In genomic region chr19:57309980-57310379, GRCm38 (mm10) we compare ENCODE assay signal across 17 mouse cellular contexts.
"Had no signal": no experiment of that assay in that cellular context is flagged by ENCODE, and none has a peak within 500 bp of the region (broad histone marks: within the 10 kb centered on the region; RNA-seq: fewer than 3 reads in every experiment).

No protein-coding gene starts in this region.

- H3K9ac ChIP-seq: lung, embryonic 15.5 days; midbrain, embryonic 13.5 days; midbrain, embryonic 15.5 days; neural tube, embryonic 12.5 days; stomach, embryonic 15.5 days had no signal

- H3K4me2 ChIP-seq: lung, embryonic 15.5 days; midbrain, embryonic 11.5 days; midbrain, embryonic 13.5 days; midbrain, embryonic 15.5 days; neural tube, embryonic 12.5 days; stomach, embryonic 15.5 days had no signal

- DNase-seq: lung, adult 2 months; lung, postnatal 14 days; lung, postnatal 36 days; right cerebral cortex, postnatal 14 days; thymus, adult 2 months; thymus, postnatal 25 days; thymus, postnatal 4 days had no signal

- H3K9me3 ChIP-seq: lung, embryonic 15.5 days; megakaryocyte, embryonic 14.5 days; midbrain, embryonic 13.5 days; midbrain, embryonic 15.5 days; neural tube, embryonic 12.5 days; stomach, embryonic 15.5 days had no signal

- H3K4me3 ChIP-seq: lung, embryonic 15.5 days; megakaryocyte, embryonic 14.5 days; midbrain, embryonic 13.5 days; midbrain, embryonic 15.5 days; neural tube, embryonic 12.5 days; stomach, embryonic 15.5 days had no signal

- H3K36me3 ChIP-seq: lung, embryonic 15.5 days; midbrain, embryonic 13.5 days; midbrain, embryonic 15.5 days; neural tube, embryonic 12.5 days; stomach, embryonic 15.5 days had no signal

- ATAC-seq: lung, postnatal 0 days; midbrain, embryonic 13.5 days; midbrain, embryonic 15.5 days had no signal

- H3K27ac ChIP-seq: lung, embryonic 15.5 days; macrophage; midbrain, embryonic 13.5 days; midbrain, embryonic 15.5 days; neural tube, embryonic 12.5 days; stomach, embryonic 15.5 days; stomach, postnatal 0 days had no signal

- H3K27me3 ChIP-seq: midbrain, embryonic 13.5 days; midbrain, embryonic 15.5 days; stomach, embryonic 15.5 days had no signal
